Mouse (Mus musculus): Measurements from ENCODE around the gene Arhgap30. TPM values are rescaled to one million over a fixed set of nuclear protein-coding genes. Genes with fewer than 3 reads are reported as not detected.

Gene Arhgap30
- total RNA-seq, 2 experiments from 2014 or later: 2.7 to 2.9 TPM

DNA sequence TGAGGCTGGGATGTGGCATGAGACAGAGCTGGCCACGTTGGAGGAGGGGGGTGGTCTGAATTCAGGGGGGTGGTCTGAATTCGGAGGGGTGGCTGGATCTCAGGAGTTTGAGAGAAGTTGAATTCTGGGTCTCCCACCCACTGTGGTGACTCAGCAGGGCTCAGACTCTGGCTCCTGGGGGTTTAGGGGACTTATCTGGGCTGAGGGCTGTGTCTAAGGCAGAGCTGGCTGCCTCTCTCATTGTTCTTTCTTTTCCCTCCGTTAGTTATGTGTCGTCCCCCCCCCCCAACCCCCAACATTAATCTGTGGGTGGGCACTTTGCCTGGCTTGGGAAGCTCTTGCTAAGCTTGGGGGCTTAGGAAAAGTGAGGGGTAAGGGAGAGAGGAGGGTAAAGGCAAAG is 14.8 kb upstream of the Arhgap30 start:
- no peak for DNase-seq
- intact Hi-C loops (cut with DNase I): no loop called here

DNA sequence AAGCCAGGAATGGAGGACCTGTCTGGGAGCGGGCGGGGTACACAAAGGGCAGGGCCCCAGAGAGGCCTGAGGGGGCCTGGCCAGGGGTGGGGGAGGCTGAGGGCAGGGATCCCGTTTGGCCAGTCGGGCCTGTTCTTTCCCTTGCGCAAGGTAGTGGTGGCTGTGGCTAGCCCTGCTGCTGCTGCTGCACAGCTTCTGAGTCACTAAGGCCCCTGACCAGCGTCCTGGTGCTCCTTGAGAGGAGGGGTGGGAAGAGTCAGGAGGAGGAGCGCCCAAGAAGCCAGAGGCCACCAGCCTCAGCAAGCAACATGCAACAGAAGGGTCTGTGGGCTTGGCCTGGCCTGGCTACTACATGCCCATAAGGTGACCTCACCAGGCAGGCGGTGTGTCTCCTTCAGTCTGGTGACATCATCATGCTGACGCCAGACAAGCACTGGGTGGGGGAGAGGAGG is 13.1 kb upstream of the Arhgap30 start:
- intact Hi-C loops (cut with DNase I): no loop called here
- no peak for DNase-seq

DNA sequence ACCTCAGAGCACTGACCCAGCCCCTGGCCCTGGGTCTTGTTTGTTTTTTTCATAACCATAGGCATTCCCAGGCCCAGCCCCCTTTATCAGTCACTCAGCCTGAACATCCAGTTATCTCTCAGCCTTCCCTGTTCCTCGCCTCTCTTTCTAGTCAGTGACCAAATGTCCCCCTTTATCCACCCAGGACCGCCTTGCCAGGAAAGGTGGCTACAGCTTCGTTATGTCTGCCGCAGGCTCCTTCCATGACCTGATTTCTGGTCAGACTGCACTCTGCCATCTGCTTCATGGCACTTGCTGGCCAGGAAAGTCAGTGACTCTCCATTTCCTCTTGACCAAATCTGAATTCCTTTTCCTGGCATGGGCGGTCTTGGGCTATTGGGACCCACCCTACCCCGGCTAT is 10.5 kb upstream of the Arhgap30 start:
- intact Hi-C loops (cut with DNase I): no loop called here

DNA sequence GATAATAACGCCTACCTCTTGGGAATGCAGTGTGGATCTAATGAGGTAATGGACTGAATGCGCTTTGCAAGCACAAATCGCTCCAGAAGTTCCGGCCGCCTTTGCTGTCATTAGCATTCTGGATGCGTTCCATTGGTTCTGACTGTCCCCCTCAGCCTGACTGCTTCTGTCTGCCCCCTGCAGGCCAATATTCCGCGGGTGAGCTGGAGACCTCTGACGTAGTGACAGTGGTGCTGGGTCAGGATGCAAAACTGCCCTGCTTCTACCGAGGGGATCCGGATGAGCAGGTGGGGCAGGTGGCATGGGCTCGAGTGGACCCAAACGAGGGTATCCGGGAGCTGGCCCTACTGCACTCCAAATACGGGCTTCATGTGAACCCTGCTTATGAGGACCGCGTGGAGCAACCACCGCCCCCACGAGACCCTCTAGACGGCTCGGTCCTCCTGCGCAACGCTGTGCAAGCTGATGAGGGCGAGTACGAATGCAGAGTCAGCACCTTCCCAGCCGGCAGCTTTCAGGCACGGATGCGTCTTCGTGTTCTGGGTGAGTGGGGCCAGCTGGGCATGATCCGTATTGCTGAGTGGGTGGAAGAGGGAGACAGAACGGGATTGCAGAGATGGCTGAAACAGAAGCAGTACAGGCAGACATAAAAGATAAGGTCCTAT is 8.7 kb upstream of the Arhgap30 start:
- intact Hi-C loops (cut with DNase I): no loop called here

More for the DNA sequence above, 10.5 kb upstream of the Arhgap30 start:
- no peak for DNase-seq

DNA sequence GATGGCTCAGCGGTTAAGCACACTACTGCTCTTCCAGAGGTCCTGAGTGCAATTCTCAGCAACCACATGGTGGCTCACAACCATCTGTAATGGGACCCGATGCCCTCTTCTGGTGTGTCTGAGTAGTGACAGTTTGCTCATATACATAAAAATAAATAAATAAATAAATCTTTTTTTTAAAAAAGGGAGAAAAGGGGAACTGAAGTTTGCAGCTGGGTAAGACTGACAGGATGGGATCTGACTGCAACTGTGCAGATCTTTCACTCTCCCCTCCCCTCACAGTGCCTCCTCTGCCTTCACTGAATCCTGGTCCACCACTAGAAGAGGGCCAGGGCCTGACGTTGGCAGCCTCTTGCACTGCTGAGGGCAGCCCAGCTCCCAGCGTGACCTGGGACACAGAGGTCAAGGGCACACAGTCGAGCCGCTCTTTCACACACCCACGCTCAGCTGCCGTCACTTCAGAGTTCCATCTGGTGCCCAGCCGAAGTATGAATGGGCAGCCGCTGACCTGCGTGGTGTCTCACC is 6.6 kb upstream of the Arhgap30 start:
- intact Hi-C loops (cut with DNase I): no loop called here
- no peak for DNase-seq

More for the DNA sequence above, 8.7 kb upstream of the Arhgap30 start:
- DNase-seq: peak; percentile 78 to 80

DNA sequence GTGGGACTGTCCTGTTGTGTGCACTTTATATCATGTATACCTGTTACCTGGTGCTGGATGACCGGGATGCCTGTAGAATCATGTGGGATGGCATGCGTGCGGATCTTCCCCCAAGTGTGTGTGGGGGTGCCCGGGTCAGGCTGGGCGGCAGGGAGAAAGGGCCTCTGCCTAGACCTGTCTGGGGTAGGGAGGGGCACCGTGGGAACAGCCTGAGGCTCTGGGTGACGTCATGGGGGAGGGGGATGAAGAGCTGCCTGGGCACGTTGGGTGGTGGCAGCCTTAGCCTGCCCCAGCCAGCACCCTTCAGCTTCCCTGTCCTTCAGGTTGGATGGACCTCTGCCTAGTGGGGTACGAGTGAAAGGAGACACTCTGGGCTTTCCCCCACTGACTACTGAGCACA is 4.4 kb upstream of the Arhgap30 start:
- intact Hi-C loops (cut with DNase I): no loop called here
- no peak for DNase-seq

DNA sequence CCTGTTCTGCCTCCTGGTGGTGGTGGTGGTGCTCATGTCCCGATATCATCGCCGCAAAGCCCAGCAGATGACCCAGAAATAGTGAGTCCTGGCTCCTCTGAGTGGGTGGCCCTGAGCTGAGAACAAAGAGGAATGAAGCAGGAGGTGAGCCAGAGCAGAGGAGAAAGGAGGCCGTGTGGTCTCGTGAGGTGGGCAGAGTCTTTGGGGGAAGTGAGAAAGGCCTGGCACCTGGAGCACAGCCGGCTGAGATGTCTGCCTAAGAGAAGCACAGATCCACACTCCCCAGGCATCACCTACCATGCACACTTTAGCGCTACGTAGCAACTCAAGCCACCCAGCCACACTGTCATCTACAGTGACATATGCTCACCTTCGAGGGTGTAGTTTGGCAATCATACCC is 3.6 kb upstream of the Arhgap30 start:
- intact Hi-C loops (cut with DNase I): no loop called here
- no peak for DNase-seq

DNA sequence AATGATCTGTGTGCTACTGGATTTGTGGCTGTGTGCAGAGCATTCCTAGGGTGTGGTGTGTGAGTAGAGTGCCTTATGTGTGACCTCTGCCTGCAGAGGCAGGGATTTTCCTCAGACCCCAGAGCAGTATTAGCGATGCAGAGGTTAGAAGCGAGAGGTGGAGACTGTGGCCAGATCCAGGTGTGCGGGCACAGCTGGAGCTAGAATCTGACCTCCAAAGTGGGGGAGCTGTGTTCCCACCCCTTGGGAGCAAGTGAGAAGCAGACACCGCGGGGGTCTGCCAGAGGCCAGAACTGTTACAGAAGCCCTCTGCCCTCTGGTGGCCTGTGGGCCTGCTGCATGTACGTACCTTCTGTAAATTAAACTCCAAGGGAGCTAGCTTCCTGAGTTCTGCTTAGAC is 1.7 kb upstream of the Arhgap30 start:
- intact Hi-C loops (cut with DNase I): no loop called here
- DNase-seq: no peak

DNA sequence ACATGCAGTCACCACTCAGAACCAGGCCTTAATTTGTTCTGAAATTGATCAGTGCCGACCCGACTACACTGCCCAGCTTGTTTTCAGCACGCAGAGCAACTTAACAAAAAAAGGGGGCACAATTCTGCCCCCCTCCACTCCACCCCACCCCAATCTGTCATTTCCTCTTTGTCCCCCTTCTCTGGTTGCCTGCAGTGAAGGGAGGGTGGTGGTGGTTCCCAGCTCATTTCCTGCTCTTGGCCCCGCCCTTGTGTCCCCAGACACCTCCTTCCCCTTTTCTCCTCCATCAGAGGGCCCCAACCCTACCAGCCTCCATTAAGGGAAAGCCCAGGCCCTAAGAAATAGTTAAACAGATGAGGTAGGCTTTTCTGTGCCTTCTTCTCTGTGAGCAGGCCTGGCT is 1.3 kb downstream of the Arhgap30 start:
- peak; percentile 21 to 26 for DNase-seq
- intact Hi-C loops (cut with DNase I): no loop called here

DNA sequence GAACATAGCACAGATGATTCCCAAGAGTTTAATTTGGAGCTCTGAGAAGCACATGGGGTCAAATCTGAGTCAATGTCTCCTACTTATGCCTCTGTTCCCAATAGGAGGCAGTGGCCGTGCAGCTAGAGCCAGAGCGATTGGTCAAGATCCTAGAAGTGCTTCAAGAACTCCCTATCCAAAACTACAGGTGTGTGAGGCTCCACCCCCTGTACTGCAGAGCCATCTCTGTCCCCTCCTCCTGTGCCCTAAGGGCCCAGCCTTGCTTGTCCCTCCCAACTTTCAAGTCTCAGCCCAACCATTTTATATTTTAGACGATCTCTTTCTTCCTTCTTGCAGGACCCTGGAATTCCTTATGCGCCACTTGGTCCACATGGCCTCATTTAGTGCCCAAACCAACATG is 13.1 kb downstream of the Arhgap30 start:
- intact Hi-C loops (cut with DNase I): no loop called here
- no peak for DNase-seq

DNA sequence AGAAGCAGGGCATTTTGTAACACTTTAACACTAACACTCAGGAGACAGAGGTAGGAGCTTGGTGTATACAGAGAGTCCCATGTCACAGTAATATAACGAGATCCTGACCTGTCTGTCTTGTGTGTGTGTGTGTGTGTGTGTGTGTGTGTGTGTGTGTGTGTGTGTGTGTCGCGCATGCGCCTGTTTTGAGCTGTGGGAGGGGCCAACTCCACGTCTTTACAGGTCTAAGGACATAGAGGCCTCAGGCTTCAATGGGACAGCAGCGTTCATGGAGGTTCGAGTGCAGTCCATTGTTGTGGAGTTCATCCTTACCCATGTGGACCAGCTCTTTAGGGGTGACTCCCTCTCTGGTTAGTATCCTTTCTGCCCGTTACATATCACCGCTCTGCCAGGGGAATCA is 14.2 kb downstream of the Arhgap30 start:
- intact Hi-C loops (cut with DNase I): no loop called here
- DNase-seq: no peak

DNA sequence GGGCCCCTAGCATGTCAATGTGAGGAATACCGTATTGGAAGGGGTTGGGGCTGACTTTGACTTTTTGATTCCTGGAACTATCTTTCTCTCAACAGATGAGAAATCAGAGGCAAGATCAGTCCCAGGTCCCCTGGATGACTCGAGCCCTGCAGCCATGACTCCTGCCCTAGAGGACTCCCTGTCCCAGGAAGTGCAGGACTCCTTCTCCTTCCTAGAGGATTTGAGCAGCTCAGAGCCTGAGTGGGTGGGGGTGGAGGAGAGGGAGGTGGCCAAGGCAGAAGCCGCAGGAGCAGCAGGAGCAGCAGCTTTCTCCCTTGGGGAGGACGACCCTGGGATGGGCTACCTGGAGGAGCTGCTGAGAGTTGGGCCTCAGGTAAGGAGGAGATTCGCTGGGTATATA is 18.5 kb downstream of the Arhgap30 start:
- DNase-seq: no peak
- intact Hi-C loops (cut with DNase I): no loop called here

DNA sequence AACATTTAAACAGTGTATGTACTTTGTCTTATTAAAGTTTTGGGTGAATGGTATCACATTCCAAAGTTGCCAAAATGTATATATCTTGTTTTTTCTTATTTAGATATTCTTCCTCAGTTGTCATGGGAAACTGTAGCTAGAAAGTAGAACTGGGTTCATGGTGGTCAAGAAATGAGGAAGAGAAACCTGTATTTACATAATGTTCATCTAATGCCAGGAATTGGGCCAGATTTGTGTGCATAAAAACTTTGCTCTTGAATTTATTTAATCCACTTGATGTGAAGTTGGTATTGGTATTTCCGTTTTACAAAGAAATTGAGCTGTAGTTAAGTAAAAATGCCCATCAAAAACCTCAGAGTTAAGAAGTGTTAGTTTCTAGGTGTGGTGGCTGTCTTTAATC is 21.5 kb downstream of the Arhgap30 start:
- no peak for DNase-seq
- intact Hi-C loops (cut with DNase I): loop anchor here (2.0 to 5.0 kb wide), 4 partner anchors 42 to 118 kb away; partner anchors contain the start of gene Klhdc9

DNA sequence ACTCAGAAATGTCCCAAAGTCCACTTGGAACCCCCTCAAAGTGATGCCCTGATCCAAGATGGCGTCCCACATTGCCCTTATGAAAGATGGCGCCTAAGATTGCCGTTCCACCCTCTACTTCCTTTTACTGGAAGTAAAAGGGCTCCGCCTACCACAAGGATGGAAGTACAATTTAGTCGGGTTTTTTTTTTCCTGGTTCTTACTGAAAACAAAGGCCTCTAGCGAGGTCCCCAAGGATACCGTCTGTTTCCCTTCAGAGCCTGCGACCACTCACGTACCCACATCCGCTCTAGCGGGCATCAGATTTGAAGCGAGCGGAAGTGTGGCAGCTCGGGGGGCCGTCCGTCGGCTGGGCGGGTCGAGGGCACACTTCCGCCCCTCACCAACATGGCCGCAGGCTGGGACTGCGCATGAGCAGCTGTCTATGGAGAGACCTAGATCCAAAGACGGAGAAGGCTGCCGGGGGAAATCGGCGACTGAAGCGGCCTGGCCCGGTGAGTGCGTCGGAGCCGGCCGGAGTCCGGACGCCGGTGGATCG is 22.3 kb downstream of the Arhgap30 start, which contains the start of gene Usf1:
TSS of gene Usf1 (plus strand) at position 367 of the 538 bp plus-strand sequence.
- peak; percentile 93 to 95 for DNase-seq
- intact Hi-C loops (cut with DNase I): loop anchor here (1.0 to 5.0 kb wide), 6 partner anchors 41 to 119 kb away; partner anchors contain the start of genes Dedd and Klhdc9

DNA sequence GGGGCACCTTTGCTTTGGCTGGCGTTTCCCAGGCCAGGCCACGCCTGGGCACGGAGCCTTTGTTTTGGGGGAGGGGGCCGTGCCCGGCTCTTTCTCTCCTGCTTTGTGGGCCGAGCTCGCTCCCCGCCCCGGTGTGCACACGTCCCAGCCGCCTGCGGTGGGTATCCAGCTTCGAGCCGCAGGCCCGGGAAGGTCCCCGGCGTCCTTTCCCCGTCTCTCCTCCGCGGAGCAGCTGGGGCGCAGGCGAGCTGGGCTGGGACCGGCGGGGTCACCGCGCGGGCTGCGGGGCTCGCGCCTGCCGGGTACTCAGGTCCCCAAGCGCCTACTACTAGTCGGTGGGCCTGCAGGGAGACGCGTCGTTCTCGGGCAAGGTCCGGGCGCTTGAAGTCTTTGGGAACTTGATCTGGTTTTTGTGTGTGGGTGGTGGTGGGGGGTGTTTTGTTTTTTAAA is 22.8 kb downstream of the Arhgap30 start:
- no peak for DNase-seq
- intact Hi-C loops (cut with DNase I): loop anchor here (1.0 to 5.0 kb wide), 6 partner anchors 41 to 119 kb away; partner anchors contain the start of genes Dedd and Klhdc9

DNA sequence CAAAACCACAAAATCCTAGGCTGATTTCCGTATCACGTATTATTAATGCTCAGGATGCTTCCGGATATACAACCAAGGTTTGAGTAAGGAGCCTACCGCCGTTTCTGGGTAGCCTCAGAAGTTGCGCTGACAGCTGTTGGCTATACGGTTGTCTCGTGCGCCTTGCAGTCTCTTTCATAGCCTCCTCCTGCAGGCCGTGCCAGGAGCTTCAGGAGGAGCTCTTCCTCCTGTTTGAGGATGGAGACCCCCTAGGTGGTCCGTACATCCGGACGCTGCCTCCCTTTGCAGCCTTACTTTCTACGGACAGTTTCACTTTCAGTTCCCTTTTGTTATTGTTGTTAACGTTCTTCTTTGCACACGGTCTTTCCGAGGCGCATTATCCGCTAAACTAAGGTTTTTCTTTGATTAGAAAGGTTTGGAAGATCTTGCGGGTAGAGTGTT is 23.3 kb downstream of the Arhgap30 start:
- intact Hi-C loops (cut with DNase I): loop anchor here (1.0 to 5.0 kb wide), 3 partner anchors 25 to 120 kb away; partner anchors contain the start of gene F11r
- peak; percentile 55 to 64 for DNase-seq

DNA sequence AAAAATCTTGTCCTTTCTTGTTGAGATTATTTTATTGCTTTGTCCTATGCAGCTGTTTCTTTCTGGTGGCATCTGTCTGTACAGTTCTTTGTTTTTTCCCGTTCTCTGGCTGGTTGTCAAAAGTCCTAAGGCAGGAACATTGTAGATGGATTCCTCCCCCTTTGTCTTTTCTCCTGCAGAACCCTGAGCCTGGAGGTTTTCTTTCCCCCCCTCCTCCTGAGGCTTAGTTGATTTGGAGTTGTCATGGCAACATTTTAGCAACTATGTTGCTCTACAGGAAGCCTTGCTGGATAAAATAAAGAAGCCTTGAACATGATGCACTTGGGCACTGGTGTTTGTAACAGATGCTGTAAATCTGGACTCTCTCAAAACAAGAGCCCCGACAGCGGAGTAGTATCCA is 23.7 kb downstream of the Arhgap30 start:
- intact Hi-C loops (cut with DNase I): loop anchor here (1.0 to 5.0 kb wide), 3 partner anchors 25 to 120 kb away; partner anchors contain the start of gene F11r
- DNase-seq: peak in 1 of 2 experiments; percentile 19

DNA sequence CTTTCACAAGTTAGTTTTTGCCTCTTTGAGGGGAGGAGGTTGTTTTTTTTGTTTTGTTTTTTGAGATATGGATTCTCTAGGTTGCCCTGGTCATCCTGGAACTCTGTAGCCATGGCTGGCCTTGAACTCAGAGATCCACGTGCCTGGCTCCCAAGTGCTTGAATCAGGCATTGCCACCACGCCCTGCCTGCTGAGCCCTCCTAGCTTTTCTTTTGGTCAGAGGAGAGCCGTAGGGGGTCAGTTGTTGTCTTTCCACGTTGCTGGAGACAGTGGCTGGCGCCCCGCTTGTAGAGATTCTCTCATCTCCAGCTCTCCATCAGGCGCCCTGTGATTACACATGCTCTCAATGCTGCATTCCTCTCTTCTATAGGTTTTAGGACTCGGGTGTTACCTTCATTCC is 24.9 kb downstream of the Arhgap30 start:
- intact Hi-C loops (cut with DNase I): loop anchor here (5.0 kb wide), 2 partner anchors 39 to 121 kb away; no protein-coding TSS in a partner anchor

DNA sequence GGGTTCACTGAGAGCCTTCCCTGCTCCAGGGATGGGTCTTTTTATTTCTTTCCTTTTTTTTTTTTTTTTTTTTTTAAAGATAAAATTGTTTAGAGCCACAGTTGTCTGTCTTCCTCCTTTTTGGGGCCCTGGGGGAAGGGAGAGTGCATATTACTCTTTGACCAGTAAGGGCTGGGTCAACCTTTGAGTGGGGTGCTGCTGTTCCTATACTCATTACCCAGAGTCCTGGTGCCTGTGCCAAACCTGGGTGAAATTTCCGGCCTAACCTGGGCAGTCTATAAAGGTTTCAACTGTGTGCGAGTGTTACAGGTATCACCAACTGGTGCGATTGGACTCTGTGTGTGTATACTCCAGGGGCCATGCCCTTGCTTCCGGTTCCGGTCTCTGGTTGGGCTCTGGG is 29.9 kb downstream of the Arhgap30 start, which contains the start of gene Tstd1:
TSS of gene Tstd1 (plus strand) at position 213 of the 400 bp plus-strand sequence.
- no peak for DNase-seq
- intact Hi-C loops (cut with DNase I): no loop called here

More for the DNA sequence above, 24.9 kb downstream of the Arhgap30 start:
- no peak for DNase-seq

DNA sequence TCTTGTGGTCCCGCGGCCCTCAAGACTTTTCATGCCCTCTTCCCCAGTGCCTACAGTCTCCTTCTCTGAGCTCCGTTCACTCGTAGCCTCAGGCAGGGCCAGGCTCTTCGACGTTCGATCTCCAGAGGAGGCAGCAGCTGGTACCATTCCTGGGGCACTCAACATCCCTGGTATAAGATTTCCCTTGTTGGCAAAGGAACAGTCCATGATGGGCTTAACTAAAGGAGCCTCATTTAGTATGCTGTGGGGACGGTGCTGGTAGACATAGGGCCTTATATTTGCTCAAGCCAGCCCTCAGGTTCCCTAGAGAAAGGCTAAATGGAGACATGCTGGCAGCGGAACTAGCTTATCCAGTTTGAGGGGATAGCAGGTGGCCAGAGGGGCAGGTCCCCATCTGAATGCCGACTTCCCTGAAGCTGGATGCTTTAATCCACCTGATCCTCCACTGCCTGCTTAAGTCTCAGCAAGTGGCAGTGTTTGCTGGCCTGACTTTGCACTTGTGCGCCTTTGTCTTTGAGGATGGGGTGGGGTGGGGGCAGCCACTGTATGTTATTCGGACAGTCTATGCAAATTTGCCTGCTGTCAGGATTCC is 30.6 kb downstream of the Arhgap30 start:
- DNase-seq: no peak
- intact Hi-C loops (cut with DNase I): no loop called here

DNA sequence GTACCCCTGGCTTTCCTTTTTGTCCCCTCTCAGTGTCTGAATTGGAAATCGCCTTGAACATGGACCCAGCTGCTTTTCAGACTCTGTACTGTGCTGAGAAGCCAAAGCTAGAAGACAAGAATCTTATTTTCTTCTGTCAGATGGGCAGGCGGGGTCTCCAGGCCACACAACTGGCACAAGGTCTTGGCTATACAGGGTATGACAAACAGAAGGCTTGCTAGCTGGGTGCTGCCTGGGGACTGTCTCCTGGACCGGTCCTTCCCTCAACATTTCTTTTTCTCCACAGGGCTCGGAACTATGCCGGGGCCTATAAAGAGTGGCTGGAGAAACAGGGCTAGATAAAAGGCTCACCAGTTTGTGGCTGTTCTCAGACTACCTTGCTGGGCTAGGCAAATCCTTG is 31.2 kb downstream of the Arhgap30 start:
- intact Hi-C loops (cut with DNase I): no loop called here
- no peak for DNase-seq
